Mouse (Mus musculus): ENCODE measurements at regions not wholly inside any gene's neighbourhood (a gene's known extent, or its start where the extent isn't known, plus 50 kb on each side); places are given as distances from the start of the nearest gene placed in this dataset.

- in situ Hi-C loops (cut with MboI, MseI), result no loop called here
Measured at GRCm38 (mm10) chr4:12837097-12837426, 665.2 kb upstream of the Fam92a start.

GRCm38 (mm10) chr4:12836326-12837096 is 664.7 kb upstream of the Fam92a start:
- in situ Hi-C loops (cut with MboI, MseI), result no loop called here

DNA sequence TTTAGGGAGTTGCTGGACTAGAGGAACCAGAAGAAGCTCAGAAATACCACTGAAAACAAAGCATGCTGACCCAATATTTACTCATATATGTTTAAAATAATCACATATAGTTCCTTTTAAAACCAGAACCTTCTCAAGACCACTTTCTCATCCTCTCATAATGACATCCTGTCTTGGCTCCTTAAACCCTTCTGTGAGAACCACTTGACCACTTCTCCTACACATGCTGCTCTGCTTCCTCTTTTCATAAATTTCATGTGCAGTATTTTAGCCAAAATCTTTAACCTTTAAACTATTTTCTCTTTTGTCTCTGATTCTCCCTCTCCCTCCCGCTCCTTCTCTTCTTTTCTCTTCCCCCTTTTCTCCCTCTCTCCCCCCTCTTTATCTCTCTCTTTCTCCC is 654.6 kb upstream of the Fam92a start:
- in situ Hi-C loops (cut with MboI, MseI), result no loop called here

- in situ Hi-C loops (cut with MboI, MseI), result no loop called here
Measured at GRCm38 (mm10) chr4:12814251-12814650, 642.4 kb upstream of the Fam92a start.

DNA sequence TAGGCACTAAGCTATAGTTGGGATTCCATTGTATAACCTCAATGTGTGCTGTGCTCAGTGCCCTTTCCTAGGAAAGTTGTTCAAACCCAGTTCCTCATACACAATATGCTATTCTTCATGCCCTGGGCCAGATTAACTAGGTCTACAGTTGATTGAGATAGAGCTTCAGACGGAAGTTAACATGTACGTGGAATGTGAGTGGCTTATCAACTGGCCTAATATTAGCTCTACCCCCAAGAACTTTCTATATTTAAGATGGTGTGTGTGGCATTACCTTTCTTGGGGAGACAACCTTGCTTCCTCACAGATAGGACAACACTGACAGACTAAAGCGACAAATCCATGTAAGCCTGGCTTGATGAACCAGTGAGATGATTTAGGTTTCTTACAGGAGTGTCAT is 629.4 kb upstream of the Fam92a start:
- in situ Hi-C loops (cut with MboI, MseI), result no loop called here

- in situ Hi-C loops (cut with MboI, MseI), result loop anchor here in 1 of 2 experiments (10.0 kb wide), 1 partner anchor 1015 kb away; no protein-coding TSS in a partner anchor
Measured at GRCm38 (mm10) chr4:12799564-12799963, 627.7 kb upstream of the Fam92a start.

DNA sequence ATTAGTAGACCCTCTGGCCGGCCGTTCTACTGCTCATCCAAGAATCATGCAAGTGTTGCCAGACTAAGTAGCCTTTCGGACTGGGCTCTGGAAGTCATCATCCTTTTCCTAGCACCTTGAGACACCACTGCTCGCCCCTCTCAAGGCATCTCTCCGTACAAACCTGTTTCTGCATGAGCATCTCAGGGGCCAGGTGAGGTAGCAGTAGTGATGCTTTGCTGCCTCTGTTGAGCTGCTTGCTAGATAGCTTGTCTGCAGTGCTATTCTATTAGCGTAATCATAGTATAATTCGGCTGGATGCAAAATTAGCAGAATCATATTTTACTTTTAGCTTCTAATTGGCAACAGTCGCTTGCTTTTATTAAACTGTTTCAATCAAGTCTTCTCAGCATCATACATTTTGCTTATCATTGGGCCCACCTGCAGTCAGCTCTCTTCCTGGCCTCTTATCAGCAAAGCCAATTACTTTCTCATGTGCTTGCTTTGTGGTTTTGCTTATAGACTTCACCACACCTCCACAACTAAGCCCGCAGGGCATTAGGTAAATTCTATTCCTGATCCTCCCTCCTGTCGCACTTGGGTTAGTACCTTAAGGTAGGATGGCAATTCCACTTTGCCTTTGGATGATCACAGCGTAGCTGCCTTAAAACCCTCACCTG is 621.1 kb upstream of the Fam92a start:
- in situ Hi-C loops (cut with MboI, MseI), result loop anchor here in 1 of 2 experiments (10.0 kb wide), 1 partner anchor 1022 kb away; no protein-coding TSS in a partner anchor

DNA sequence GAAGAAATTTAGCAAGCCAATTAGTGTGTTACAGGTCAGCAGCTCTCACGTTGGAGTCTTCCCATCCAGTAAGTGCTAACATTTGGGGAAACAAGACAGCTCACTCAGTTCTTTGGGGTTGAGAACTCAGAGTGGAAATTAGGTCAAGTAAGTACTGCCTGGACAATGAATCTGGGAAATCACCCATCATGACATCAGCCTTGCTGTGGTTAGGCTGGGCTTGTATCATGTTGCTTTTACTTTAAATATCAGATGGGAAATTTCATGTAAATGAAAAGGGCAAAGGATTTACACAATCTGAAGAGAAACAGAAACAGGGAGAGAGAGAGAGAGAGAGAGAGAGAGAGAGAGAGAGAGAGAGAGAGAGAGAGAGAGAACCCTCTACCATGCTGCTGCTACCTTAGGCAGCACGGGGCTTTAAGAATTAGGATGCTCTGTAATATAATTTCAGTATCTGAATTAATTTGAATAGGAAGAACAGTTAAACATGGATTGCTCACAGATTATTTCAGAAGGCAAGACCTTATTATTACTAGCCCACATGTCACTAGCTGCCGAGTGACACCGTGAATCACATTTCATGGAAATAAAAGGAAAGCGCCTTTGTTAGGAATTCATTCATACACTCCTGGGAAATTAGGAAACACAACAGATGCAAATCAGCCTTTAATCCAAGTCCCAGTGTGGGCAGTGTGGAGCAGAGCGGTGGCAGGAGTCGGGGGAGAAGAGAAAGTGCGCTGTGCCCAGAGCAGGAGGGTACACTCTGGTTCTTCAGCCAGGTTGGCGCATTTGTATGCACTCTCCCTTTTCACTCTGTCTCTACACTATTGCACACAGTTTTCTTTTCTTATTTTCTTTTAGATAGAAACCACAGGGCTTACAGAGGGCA is 620.2 kb upstream of the Fam92a start:
- in situ Hi-C loops (cut with MboI, MseI), result loop anchor here in 1 of 2 experiments (10.0 kb wide), 1 partner anchor 1023 kb away; no protein-coding TSS in a partner anchor

- in situ Hi-C loops (cut with MboI, MseI), result no loop called here
Measured at GRCm38 (mm10) chr4:12785840-12786239, 614.0 kb upstream of the Fam92a start.

- in situ Hi-C loops (cut with MboI, MseI), result no loop called here
Measured at GRCm38 (mm10) chr4:12784479-12784878, 612.7 kb upstream of the Fam92a start.

GRCm38 (mm10) chr4:12784068-12784467 is 612.3 kb upstream of the Fam92a start:
- in situ Hi-C loops (cut with MboI, MseI), result no loop called here

DNA sequence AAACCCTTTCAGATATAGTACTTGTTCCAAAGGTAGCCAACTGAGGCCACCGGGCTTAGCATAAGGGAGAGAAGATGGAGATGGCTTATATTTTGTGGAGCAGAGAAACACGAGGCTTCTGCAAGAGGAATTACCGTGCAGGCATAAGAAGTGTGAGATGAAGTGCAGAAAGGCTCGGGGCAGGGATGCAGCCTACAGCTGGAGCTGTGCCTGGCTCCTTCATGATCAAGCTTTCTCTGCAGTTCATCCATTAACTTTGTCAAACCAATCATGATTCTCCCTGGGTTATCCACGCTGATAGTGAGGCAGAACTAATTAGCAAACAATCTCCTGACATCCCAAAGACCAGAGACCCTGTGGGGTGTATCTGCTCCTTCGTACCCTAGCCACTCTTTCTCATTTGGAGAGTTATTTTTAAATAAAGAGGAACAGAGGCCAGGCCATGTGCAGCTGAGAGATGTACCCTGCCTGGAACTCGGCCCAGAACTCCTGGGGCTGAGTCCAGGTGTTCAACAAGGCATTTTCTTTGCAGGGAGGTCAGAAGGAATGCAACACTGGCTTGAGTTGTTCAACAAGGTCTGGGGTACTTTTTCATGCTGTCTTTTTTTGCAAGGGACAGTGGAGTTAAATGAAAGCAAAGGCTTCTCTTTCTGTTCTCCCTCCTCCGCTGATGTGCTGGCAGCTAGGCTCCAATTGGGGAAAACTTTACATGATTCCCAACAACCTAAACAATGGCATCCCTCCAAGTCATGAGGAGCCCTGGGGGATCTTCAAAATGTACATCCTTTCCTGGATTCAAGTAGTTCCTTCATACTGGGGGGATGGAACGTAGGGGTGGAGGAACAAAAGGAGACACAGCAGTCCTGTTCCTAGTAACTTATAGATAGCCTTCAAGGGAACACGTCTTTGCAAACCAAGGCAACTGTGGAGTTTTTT is 610.4 kb upstream of the Fam92a start:
- in situ Hi-C loops (cut with MboI, MseI), result no loop called here

GRCm38 (mm10) chr4:12780254-12780653 is 608.4 kb upstream of the Fam92a start:
- in situ Hi-C loops (cut with MboI, MseI), result no loop called here

DNA sequence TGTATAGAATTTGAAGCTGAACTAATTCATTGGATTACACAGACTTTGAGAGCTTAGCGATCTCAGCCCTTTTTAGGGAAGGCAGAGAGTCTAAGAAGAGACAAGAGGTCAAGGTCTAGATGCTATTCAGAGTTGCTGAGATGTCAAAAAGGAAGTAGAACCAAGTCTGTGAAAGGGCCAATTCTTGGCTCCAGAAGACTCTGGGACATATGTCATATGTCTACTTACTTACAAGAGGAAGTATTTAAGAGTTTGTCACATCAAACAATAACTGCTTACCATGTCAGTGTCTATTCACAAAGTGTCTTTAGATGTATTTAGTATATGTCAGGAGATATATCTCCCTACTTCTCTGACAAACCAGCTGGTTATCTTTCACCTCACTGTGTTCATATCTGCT is 607.4 kb upstream of the Fam92a start:
- in situ Hi-C loops (cut with MboI, MseI), result no loop called here

- in situ Hi-C loops (cut with MboI, MseI), result no loop called here
Measured at GRCm38 (mm10) chr4:12778163-12778562, 606.3 kb upstream of the Fam92a start.

DNA sequence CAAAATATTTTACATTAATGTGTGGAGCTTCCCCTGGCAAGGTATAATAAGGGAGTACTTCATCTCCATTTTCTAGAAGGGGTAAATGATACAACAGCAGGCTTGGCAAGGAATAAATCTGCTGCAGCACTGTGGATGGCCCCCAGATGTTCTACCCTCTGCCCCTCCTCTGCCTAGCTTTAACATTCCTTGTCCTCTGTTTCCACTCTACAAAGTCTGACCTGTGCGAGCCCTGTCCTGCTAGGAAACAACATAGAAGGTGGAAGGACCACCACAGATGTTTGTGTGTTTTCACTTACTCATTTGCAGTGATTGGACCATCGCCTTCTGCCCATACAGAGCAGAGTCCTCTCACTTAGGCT is 604.4 kb upstream of the Fam92a start:
- in situ Hi-C loops (cut with MboI, MseI), result no loop called here

DNA sequence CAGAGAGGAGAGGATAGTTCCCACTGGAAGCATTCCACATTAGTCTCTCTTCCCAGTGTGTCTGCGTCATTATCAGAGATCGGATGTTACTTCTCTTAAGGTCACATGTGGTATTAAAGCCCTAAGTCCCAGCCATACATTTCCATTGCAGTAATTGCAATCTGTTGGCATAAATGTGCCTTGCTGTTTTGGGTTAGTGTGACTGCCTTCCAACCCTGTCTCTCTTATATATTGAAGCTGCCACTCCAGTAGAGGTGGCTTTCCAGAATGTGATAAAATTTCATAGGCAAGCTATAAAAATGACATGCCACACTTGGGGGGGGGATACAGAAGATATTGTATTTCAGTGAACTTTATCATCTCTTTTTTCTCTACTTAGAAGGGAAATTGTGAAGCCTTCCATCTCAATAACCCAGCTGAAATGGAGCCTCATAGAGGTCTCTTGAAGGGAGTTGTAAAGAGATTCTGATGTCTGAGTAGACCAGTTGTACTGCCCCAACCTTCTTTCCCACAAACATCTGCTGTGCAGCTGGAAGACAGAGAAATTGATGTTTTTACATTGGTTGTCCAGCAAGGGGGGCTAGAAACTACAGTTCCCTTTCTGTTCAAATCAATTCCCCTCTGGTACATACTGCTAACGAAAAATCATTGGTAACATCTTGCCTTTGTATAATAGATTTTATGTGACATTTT is 603.9 kb upstream of the Fam92a start:
- in situ Hi-C loops (cut with MboI, MseI), result no loop called here

DNA sequence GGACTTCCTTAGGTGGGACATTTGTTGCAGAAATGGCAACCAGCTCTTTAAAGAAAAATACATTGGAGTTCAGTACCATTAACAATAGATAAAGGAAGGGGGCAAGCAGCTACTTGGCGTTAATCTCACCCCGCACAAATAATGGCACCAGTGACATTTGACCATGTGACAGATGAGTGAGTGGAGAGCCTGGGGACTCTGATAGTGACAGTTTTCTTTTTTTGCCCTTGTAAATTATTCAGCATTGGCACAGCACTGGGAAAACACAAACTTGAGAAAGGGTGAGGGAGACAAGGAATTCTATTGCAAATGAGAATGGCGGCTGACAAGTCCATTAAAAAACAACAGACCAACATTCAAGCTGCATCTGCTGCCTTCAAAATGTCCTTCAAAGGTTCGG is 603.3 kb upstream of the Fam92a start:
- in situ Hi-C loops (cut with MboI, MseI), result no loop called here

DNA sequence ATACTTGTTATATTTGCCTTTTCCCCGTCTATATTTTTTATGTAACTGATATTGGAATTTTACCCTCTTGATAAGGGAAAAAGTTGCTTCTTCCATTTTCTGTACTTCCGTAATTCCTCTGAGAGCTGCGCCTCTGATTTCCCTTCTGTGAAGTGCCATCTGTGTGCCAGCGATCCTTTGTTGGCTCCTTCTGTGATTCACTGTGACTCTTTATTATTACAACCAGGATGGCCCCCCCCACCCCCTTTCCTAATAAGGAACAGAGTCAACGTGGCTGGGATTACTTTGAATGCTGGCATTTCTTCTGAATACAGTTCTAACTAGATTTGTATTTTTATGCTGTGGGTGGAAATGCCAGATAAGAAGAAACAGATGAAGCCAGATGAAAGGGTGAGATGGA is 602.9 kb upstream of the Fam92a start:
- in situ Hi-C loops (cut with MboI, MseI), result no loop called here

DNA sequence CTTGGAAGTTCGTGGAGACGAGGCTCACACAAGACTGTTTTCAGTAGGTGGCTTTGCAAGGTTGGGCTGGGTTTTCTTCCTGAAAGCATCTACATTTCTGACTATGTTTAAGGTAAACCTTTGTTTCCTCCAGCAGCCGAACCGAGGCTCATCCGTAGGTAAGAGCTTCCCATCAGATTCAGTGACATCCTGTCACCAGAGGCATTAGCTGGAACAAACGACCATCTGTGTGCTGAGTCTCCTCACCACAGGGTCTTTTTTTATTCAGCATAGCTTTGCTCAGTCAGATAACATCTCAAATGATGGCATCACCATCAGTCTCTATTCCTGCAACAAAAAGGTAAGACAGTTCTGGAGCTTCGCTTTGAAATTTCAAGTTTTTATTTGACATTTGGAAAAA is 601.4 kb upstream of the Fam92a start:
- in situ Hi-C loops (cut with MboI, MseI), result no loop called here
